Mouse (Mus musculus): ENCODE measurements at regions not wholly inside any gene's neighbourhood (a gene's known extent, or its start where the extent isn't known, plus 50 kb on each side); places are given as distances from the start of the nearest gene placed in this dataset.

GRCm38 (mm10) chr12:40898414-40899027, 125.4 kb upstream of the Immp2l start:
- Histone ChIP-seq H3K36me3 (ENCODE audit: control insufficient read depth, insufficient read depth, low read length) (no peaks in the 10 kb centered on the region), H3K27me3 (replicated peaks; ENCODE audit: control insufficient read depth, insufficient read depth, low read length) (no peaks in the 10 kb centered on the region), H3K27ac (ENCODE audit: insufficient read depth, low read depth, low read length) (no peak overlapping the region), H3K4me3 (ENCODE audit: insufficient read depth, low read depth, low read length) (no peak overlapping the region), H3K4me1 (ENCODE audit: control insufficient read depth, insufficient read depth, low read length) (no peaks in the 10 kb centered on the region)
- TF ChIP-seq POLR2A (IDR thresholded peaks at IDR 0.05; ENCODE audit: low read depth, low read length) (no peak), CTCF (conservative IDR thresholded peaks at IDR 0.05; ENCODE audit: insufficient read depth, insufficient read length, low read depth, low read length) (no peak)
- DNase-seq = peak; percentile 17
- WGBS = 61% methylated on average over 8 of the region's 8 CpGs

- TF ChIP-seq CTCF (conservative IDR thresholded peaks at IDR 0.05; ENCODE audit: insufficient read depth, insufficient read length, low read depth, low read length) (no peak), POLR2A (IDR thresholded peaks at IDR 0.05; ENCODE audit: low read depth, low read length) (no peak)
Observed at GRCm38 (mm10) chr12:40905650-40906338, 118.1 kb upstream of the Immp2l start.

GRCm38 (mm10) chr12:40906807-40907206, 117.1 kb upstream of the Immp2l start:
- H3K27ac ChIP-seq (ENCODE audit: insufficient read depth, low read depth, low read length) = no peak overlapping the region
- H3K36me3 ChIP-seq (ENCODE audit: control insufficient read depth, insufficient read depth, low read length) = no peaks in the 10 kb centered on the region
- no peak overlapping the region for H3K4me3 ChIP-seq (ENCODE audit: insufficient read depth, low read depth, low read length)
- no peak for DNase-seq
- H3K4me1 ChIP-seq (ENCODE audit: control insufficient read depth, insufficient read depth, low read length) = no peaks in the 10 kb centered on the region
- H3K27me3 ChIP-seq (replicated peaks; ENCODE audit: control insufficient read depth, insufficient read depth, low read length) = no peaks in the 10 kb centered on the region
- WGBS = 67% methylated on average over 2 of the region's 2 CpGs
- no peak for TF ChIP-seq POLR2A (IDR thresholded peaks at IDR 0.05; ENCODE audit: low read depth, low read length)

More at GRCm38 (mm10) chr12:40905650-40906338, 118.1 kb upstream of the Immp2l start:
- Histone ChIP-seq H3K4me1 (ENCODE audit: control insufficient read depth, insufficient read depth, low read length) (no peaks in the 10 kb centered on the region), H3K36me3 (ENCODE audit: control insufficient read depth, insufficient read depth, low read length) (no peaks in the 10 kb centered on the region), H3K27me3 (replicated peaks; ENCODE audit: control insufficient read depth, insufficient read depth, low read length) (no peaks in the 10 kb centered on the region), H3K4me3 (ENCODE audit: insufficient read depth, low read depth, low read length) (no peak overlapping the region), H3K27ac (ENCODE audit: insufficient read depth, low read depth, low read length) (no peak overlapping the region)
- no peak for DNase-seq
- 67% methylated on average over 1 of the region's 1 CpGs for WGBS

- no peaks in the 10 kb centered on the region for H3K4me1 ChIP-seq (ENCODE audit: control insufficient read depth, insufficient read depth, low read length)
- H3K27me3 ChIP-seq (replicated peaks; ENCODE audit: control insufficient read depth, insufficient read depth, low read length) = no peaks in the 10 kb centered on the region
- TF ChIP-seq POLR2A (IDR thresholded peaks at IDR 0.05; ENCODE audit: low read depth, low read length) (no peak), CTCF (conservative IDR thresholded peaks at IDR 0.05; ENCODE audit: insufficient read depth, insufficient read length, low read depth, low read length) (no peak)
- no peaks in the 10 kb centered on the region for H3K36me3 ChIP-seq (ENCODE audit: control insufficient read depth, insufficient read depth, low read length)
- no peak overlapping the region for H3K4me3 ChIP-seq (ENCODE audit: insufficient read depth, low read depth, low read length)
- WGBS = 61% methylated on average over 9 of the region's 9 CpGs
- no peak for DNase-seq
- H3K27ac ChIP-seq (ENCODE audit: insufficient read depth, low read depth, low read length) = no peak overlapping the region
Observed at GRCm38 (mm10) chr12:40908809-40909795, 114.8 kb upstream of the Immp2l start.

- no peak for TF ChIP-seq CTCF (conservative IDR thresholded peaks at IDR 0.05; ENCODE audit: insufficient read depth, insufficient read length, low read depth, low read length)
- TF ChIP-seq POLR2A (IDR thresholded peaks at IDR 0.05; ENCODE audit: low read depth, low read length) = no peak
- 59% methylated on average over 3 of the region's 3 CpGs for WGBS
- no peak for DNase-seq
Observed at GRCm38 (mm10) chr12:40917486-40917885, 106.4 kb upstream of the Immp2l start.

GRCm38 (mm10) chr12:40921988-40922387, 101.9 kb upstream of the Immp2l start:
- Histone ChIP-seq H3K27me3 (replicated peaks; ENCODE audit: control insufficient read depth, insufficient read depth, low read length) (no peaks in the 10 kb centered on the region), H3K36me3 (ENCODE audit: control insufficient read depth, insufficient read depth, low read length) (no peaks in the 10 kb centered on the region), H3K4me1 (ENCODE audit: control insufficient read depth, insufficient read depth, low read length) (no peaks in the 10 kb centered on the region), H3K27ac (ENCODE audit: insufficient read depth, low read depth, low read length) (no peak overlapping the region), H3K4me3 (ENCODE audit: insufficient read depth, low read depth, low read length) (no peak overlapping the region)
- TF ChIP-seq POLR2A (IDR thresholded peaks at IDR 0.05; ENCODE audit: low read depth, low read length) (no peak), CTCF (conservative IDR thresholded peaks at IDR 0.05; ENCODE audit: insufficient read depth, insufficient read length, low read depth, low read length) (no peak)
- WGBS = 95% methylated on average over 1 of the region's 1 CpGs
- DNase-seq = no peak

More at GRCm38 (mm10) chr12:40917486-40917885, 106.4 kb upstream of the Immp2l start:
- no peak overlapping the region for H3K4me3 ChIP-seq (ENCODE audit: insufficient read depth, low read depth, low read length)
- H3K27me3 ChIP-seq (replicated peaks; ENCODE audit: control insufficient read depth, insufficient read depth, low read length) = no peaks in the 10 kb centered on the region
- no peaks in the 10 kb centered on the region for H3K4me1 ChIP-seq (ENCODE audit: control insufficient read depth, insufficient read depth, low read length)
- no peaks in the 10 kb centered on the region for H3K36me3 ChIP-seq (ENCODE audit: control insufficient read depth, insufficient read depth, low read length)
- H3K27ac ChIP-seq (ENCODE audit: insufficient read depth, low read depth, low read length) = no peak overlapping the region

Measured in kidney, adult 2 months (tissue).